Mouse (Mus musculus) lung, embryonic 16.5 days (tissue): ENCODE measurements around the gene N4bp2. TPM values are rescaled to one million over a fixed set of nuclear protein-coding genes. Genes with fewer than 3 reads are reported as not detected.

ENCODE experiments used
- ATAC-seq: fragments of 200-750 bp; cut with Nextera tagmentation; 2 replicates; pipeline ENCODE4 v1.8.0; 2017; ENCODE audit warnings: low read depth, mild to moderate bottlenecking, moderate library complexity
- H3K27ac ChIP-seq: fragments of 300-500 bp; sonication (generic); 2 replicates; pipeline ENCODE4 v1.5.1; 2014; ENCODE audit warnings: mild to moderate bottlenecking, control low read depth, low read length
- H3K27me3 ChIP-seq: fragments of 300-500 bp; sonication (generic); 2 replicates; pipeline ENCODE4 v1.6.1; 2014; ENCODE audit warnings: low read depth, low read length, mixed read lengths; ENCODE audit not compliant: control insufficient read depth, insufficient read depth
- H3K36me3 ChIP-seq: fragments of 300-500 bp; sonication (generic); 2 replicates; pipeline ENCODE4 v1.6.1; 2014; ENCODE audit warnings: low read length; ENCODE audit not compliant: control insufficient read depth, insufficient read depth
- H3K4me1 ChIP-seq: fragments of 300-500 bp; sonication (generic); replicated peaks from 2 replicates; pipeline ENCODE4 v1.6.1; 2014; ENCODE audit warnings: low read length, mixed read lengths; ENCODE audit not compliant: control insufficient read depth, insufficient read depth
- H3K4me2 ChIP-seq: fragments of 300-500 bp; sonication (generic); 2 replicates; pipeline ENCODE4 v1.6.1; 2014; ENCODE audit warnings: low read depth, low read length, control low read depth
- H3K4me3 ChIP-seq: fragments of 300-500 bp; sonication (generic); 2 replicates; pipeline ENCODE4 v1.5.1; 2014; ENCODE audit warnings: mild to moderate bottlenecking, low read length, control low read depth
- H3K9ac ChIP-seq: fragments of 300-500 bp; sonication (generic); 2 replicates; pipeline ENCODE4 v1.6.1; 2014; ENCODE audit warnings: low read length, control low read depth
- H3K9me3 ChIP-seq: fragments of 300-500 bp; sonication (generic); 2 replicates; pipeline ENCODE4 v1.6.1; 2016; ENCODE audit warnings: low read length; ENCODE audit not compliant: control insufficient read depth
- WGBS: fragments of 180-500 bp; shearing (Covaris S2); extraction: QIAGEN DNeasy Blood & Tissue Kit; methylation state at CpG from one replicate; pipeline ENCODE4 v1.1.7; 2014; 5-methylcytosine and 5-hydroxymethylcytosine counted together
- polyA plus RNA-seq: library from polyadenylated mRNA; unstranded; fragments of >200 nt; fragmentation: Nextera tagmentation; extraction: Ambion mirVana; gene quantifications from 2 replicates; pipeline ENCODE4 v1.2.1, GENCODE M21; 2015

N4bp2 gene
- polyA plus RNA-seq, 1 experiment from 2014 or later = 16.4 TPM

DNA sequence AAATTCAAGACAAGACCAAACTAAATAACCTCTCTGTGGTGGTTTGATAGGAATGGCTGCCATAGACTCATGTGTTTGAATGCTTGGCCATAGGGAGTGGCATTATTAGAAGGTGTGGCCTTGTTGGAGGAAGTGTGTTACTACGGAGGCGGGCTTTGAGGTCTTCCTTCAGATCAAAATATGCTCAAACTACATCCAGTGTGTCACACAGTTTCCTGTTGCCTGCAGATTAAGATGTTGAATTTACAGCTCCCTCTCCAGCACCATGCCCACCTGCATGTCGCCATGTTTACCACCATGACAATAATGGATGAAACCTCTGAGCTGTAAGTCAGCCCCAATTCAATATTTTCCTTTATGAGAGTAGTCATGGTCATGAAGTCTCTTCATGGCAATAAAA lies 24.0 kb upstream of the N4bp2 start:
- no peaks in the 10 kb centered on the region for H3K4me1 ChIP-seq
- WGBS = 89% methylated on average over 3 of the region's 3 CpGs
- H3K27ac ChIP-seq = no peak overlapping the region
- H3K36me3 ChIP-seq = no peaks in the 10 kb centered on the region
- H3K4me3 ChIP-seq = no peak overlapping the region
- H3K9me3 ChIP-seq = 0 out of 2 replicates have a peak, but pooled peaks cover 3% of the 10 kb centered on the region
- no peaks in the 10 kb centered on the region for H3K27me3 ChIP-seq
- no peak for ATAC-seq
- H3K4me2 ChIP-seq = no peak overlapping the region
- H3K9ac ChIP-seq = no peak overlapping the region

DNA sequence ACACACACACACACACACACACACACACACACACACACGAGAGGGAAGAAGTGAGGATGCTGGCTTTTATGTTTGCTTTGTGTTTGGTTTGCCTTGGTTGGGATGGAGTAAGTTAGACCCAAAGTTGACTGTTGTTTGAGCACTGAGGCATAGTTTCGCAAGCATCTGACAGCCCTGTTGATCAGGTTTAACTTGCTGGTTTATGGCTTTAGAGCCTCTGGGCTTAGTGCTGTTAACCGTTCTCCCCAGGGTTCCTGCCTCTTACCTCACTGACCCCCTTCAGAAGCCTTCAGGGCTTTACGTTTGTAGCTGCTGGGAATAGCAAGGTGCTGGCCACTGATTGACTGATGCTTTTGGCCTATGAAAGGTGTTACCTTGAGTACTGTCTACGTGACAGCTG lies 16.4 kb upstream of the N4bp2 start:
- Histone ChIP-seq H3K36me3 (no peaks in the 10 kb centered on the region), H3K27ac (no peak overlapping the region), H3K9ac (no peak overlapping the region), H3K4me2 (no peak overlapping the region), H3K9me3 (no peaks in the 10 kb centered on the region), H3K4me1 (no peaks in the 10 kb centered on the region), H3K27me3 (no peaks in the 10 kb centered on the region), H3K4me3 (no peak overlapping the region)
- no peak for ATAC-seq
- WGBS = 65% methylated on average over 5 of the region's 5 CpGs

DNA sequence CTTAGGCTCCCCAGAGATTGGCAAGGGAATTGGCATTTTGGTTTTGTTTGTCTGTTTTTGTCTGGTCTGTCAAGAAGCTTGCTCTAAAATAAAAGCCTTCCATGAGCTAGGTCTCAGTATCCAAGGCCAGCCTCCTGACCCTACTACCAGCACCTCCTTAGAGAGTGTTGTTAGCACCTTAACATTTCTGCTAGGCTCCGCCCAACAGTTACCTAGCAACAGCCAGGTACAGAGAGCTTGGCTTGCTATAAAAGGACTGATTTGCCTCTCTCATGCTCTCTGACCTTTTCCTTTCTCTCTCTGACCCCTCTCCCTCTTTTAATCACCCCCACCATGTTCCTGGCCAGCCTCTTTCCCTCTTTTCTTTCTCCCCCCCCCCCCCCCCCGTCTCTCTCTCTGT lies 14.9 kb upstream of the N4bp2 start:
- Histone ChIP-seq H3K36me3 (no peaks in the 10 kb centered on the region), H3K4me3 (no peak overlapping the region), H3K27me3 (no peaks in the 10 kb centered on the region), H3K27ac (no peak overlapping the region), H3K4me1 (no peaks in the 10 kb centered on the region), H3K4me2 (no peak overlapping the region), H3K9me3 (no peaks in the 10 kb centered on the region), H3K9ac (no peak overlapping the region)
- no peak for ATAC-seq
- 48% methylated on average over 2 of the region's 2 CpGs for WGBS

DNA sequence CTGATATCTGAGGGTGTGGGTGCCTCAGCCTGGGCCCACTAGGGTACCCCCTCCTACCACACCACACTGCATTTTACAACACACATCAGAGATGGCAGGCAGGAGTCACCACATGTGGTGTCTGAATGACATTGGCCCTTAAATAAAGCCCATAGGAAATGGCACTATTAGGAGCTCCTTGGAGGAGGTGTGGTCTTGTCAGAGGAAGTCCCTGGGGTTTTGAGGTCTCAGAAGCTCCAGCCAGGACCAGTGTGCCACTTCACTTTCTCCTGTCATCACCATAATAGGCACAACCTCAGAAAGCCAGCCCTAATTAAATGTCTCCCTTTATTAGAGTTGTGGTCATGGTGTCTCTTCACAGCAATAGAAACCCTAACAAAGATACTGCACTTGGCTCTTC lies 14.4 kb upstream of the N4bp2 start:
- ATAC-seq = no peak
- H3K4me3 ChIP-seq = no peak overlapping the region
- H3K27ac ChIP-seq = no peak overlapping the region
- H3K4me1 ChIP-seq = no peaks in the 10 kb centered on the region
- H3K9ac ChIP-seq = no peak overlapping the region
- no peaks in the 10 kb centered on the region for H3K36me3 ChIP-seq
- H3K4me2 ChIP-seq = no peak overlapping the region
- H3K27me3 ChIP-seq = no peaks in the 10 kb centered on the region
- no peaks in the 10 kb centered on the region for H3K9me3 ChIP-seq

DNA sequence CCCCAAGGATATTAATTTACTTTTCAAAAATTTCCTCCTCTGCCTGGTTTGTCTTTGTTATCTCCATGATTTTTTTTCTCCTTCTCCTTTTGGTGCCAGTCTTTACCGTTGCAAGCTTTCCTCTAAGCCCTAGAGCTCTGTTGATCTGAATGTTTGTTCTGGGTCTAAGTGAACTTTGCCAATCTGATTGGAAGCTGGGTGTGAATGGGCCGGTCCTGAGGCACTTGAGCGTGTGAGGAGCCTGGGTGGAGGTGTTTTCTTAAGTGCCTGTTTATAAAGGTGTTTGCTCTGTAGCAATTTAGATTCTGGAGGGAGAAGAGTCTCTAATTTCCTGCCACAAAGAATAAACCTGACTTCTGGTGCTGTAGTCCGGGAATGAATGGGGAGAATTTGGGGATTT lies 11.3 kb upstream of the N4bp2 start:
- Histone ChIP-seq H3K4me3 (no peak overlapping the region), H3K4me2 (no peak overlapping the region), H3K27me3 (no peaks in the 10 kb centered on the region), H3K9ac (no peak overlapping the region), H3K9me3 (no peaks in the 10 kb centered on the region), H3K36me3 (no peaks in the 10 kb centered on the region), H3K4me1 (no peaks in the 10 kb centered on the region), H3K27ac (no peak overlapping the region)
- 30% methylated on average over 4 of the region's 4 CpGs for WGBS
- peak; percentile 62 for ATAC-seq

DNA sequence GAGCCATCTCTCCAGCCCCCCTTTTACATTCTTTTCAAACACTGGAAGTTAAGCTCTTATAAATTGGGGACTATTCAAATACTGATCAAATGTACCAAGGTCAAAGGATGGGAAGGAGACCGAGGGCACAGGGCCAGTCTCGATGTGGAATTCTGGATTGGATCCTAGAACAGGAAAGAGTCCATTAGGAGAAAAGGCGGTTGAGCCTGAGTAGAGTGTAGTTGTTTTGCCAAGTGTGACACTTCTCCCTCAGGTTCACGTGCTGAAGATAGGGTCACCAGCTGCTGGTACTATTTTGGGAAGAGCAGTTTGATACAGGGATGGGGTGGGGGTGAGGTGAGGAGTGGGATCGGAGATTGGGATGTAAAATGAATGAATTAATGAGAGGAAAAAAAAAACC lies 7.5 kb upstream of the N4bp2 start:
- H3K27ac ChIP-seq = no peak overlapping the region
- H3K36me3 ChIP-seq = no peaks in the 10 kb centered on the region
- H3K9ac ChIP-seq = no peak overlapping the region
- H3K27me3 ChIP-seq = no peaks in the 10 kb centered on the region
- ATAC-seq = no peak
- H3K4me3 ChIP-seq = no peak overlapping the region
- 67% methylated on average over 5 of the region's 5 CpGs for WGBS
- no peak overlapping the region for H3K4me2 ChIP-seq
- H3K9me3 ChIP-seq = no peaks in the 10 kb centered on the region
- no peaks in the 10 kb centered on the region; the same call in 1 of the 2 replicates for H3K4me1 ChIP-seq

DNA sequence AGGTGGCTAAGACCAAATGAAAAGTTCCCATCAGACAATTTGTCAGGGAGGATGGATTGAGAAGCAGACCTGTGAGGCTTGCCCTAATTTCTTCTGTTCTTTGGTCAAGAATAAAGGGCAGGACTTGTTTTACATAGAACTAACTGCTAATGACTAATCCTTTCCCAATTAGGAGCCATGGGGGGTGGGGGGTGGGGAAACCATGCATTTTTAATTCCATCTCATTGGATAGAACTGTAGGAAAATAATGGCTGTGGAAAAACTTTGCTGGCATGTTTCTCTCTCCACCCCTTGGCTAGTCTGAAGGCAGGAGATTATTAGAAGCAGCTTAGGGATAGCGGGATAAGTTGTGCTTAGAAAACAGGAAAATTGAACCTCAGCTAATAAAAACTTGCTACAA lies 6.2 kb upstream of the N4bp2 start:
- no peak overlapping the region for H3K4me3 ChIP-seq
- H3K27me3 ChIP-seq = no peaks in the 10 kb centered on the region
- no peak overlapping the region for H3K27ac ChIP-seq
- no peak overlapping the region for H3K4me2 ChIP-seq
- H3K9me3 ChIP-seq = no peaks in the 10 kb centered on the region
- WGBS = 93% methylated on average over 1 of the region's 1 CpGs
- H3K9ac ChIP-seq = no peak overlapping the region
- no peaks in the 10 kb centered on the region for H3K36me3 ChIP-seq
- ATAC-seq = no peak
- H3K4me1 ChIP-seq = peaks cover 6% of the 10 kb centered on the region

DNA sequence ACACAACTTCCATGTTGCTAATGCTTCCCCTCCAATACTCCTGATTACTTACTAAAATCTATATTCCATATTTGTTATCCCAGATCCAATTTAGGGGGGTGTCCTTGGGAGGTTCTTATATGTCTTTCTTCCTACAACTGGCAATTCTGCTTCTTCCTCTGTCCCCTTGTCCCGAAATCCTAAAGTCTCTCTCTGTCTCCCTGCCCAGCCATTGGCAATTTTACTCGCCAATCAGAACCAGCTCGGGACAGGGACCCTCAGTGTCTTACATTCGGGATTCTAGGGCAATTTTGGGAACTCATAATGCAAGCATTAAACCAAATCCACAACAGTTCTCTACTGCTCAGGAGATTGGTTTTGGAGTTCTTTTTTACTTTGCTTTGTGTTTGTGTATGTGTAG lies 3.3 kb upstream of the N4bp2 start:
- WGBS = 91% methylated on average over 4 of the region's 4 CpGs
- H3K27ac ChIP-seq = no peak overlapping the region
- no peak for ATAC-seq
- H3K4me1 ChIP-seq = peaks cover 6% of the 10 kb centered on the region
- no peak overlapping the region for H3K9ac ChIP-seq
- no peaks in the 10 kb centered on the region for H3K36me3 ChIP-seq
- no peak overlapping the region for H3K4me3 ChIP-seq
- no peak overlapping the region for H3K4me2 ChIP-seq
- H3K27me3 ChIP-seq = no peaks in the 10 kb centered on the region
- no peaks in the 10 kb centered on the region for H3K9me3 ChIP-seq

DNA sequence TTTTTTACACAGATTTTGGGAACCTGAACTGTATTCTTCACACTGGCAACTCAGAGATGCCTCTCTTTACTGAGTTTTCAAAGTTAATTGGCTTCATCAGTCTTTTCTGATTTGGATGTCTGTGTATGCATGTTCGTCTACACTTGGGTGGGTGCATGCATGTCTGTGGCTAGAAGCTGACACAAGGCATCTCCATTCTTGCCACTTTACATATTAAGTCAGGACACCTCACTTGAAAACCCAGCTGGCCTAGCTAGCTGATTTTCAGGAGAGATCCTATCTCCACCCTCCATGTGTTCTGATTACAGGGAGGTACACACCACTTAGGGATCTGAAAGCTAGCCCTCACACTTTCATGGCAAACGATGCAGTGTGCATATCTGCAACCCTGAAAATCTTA lies 2.7 kb upstream of the N4bp2 start:
- no peak for ATAC-seq
- Histone ChIP-seq H3K9ac (no peak overlapping the region), H3K27ac (no peak overlapping the region), H3K9me3 (no peaks in the 10 kb centered on the region), H3K36me3 (no peaks in the 10 kb centered on the region), H3K4me3 (no peak overlapping the region), H3K27me3 (no peaks in the 10 kb centered on the region), H3K4me2 (no peak overlapping the region), H3K4me1 (peaks cover 6% of the 10 kb centered on the region)
- WGBS = 70% methylated on average over 2 of the region's 2 CpGs

DNA sequence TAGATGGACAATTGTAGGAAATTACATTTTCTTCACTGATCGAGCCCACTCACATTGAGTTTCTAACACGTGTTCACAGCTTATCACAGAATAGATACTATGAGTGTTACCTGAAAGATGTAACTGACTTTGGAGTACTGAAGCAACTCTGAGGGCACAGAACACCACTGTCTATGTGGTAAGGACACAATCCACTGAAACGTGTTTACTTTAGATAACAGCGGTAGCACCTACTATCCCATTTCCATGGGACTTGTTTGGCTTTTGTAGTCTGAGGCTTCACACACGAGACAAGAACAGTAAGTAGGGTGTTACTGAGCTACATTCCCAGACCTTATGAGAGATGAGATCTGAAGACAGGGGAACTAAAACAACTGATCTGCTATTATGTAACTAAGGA lies 2.3 kb upstream of the N4bp2 start:
- H3K27ac ChIP-seq = no peak overlapping the region
- no peaks in the 10 kb centered on the region for H3K27me3 ChIP-seq
- H3K36me3 ChIP-seq = no peaks in the 10 kb centered on the region
- no peak overlapping the region for H3K4me2 ChIP-seq
- no peak for ATAC-seq
- peaks cover 6% of the 10 kb centered on the region for H3K4me1 ChIP-seq
- H3K4me3 ChIP-seq = no peak overlapping the region
- no peak overlapping the region for H3K9ac ChIP-seq
- H3K9me3 ChIP-seq = no peaks in the 10 kb centered on the region
- 44% methylated on average over 5 of the region's 5 CpGs for WGBS
